ENCODE assay signal across 33 mouse cellular contexts in the genomic region with DNA sequence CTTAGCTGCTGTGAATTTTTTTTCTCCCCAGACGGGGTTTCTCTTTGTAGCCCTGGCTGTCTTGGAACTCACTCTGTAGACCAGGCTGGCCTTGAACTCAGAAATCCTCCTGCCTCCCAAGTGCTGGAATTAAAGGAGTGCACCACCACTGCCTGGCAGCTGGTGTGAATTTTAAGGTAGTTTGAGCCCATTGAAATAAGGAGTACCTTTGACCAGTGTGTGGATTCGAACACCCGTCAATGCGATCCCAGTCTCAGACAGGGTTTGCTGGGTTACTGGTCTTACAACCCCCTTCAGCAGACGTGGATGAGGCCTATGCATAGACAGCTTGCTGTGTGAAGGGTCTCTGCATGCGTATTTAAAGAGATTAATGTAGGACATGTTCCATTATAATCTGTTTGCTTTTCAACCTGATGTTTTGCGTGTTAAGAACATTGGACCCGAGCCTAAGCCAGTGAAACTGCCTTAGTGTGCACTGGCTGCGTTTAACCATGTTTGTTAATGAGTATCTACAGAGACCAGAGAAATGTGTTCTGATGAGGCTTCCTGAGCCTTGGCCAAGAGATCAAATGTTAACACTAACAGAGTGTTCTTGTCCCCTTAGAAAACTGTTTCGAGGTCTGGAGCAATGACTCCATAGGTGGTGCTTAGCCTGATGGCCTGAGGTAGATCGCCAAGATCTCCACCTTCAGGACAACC. TPM values are rescaled to one million over a fixed set of nuclear protein-coding genes. Genes with fewer than 3 reads are reported as not detected.
A peak's percentile ranks its signal among the peaks of the same experiment; 100 is the strongest.
DNase-seq lines count a peak whose midpoint lies in the region; ATAC-seq and TF ChIP-seq lines count a peak whose summit lies in the region.
"Had no signal": no experiment of that assay in that cellular context is flagged by ENCODE, and none has a peak within 500 bp of the region (broad histone marks: within the 10 kb centered on the region; RNA-seq: fewer than 3 reads in every experiment).

No protein-coding gene starts in this region.

- no peak for TF ChIP-seq POLR2A in kidney, adult 2 months (IDR thresholded peaks at IDR 0.05; ENCODE audit: low read depth, low read length)

- 58% methylated on average over 11 of the region's 11 CpGs for WGBS in kidney, adult 2 months
- 84% methylated on average over 11 of the region's 11 CpGs for WGBS in kidney, embryonic 16.5 days
- WGBS in liver, postnatal 0 days (ENCODE audit: insufficient replicate concordance), result 65% methylated on average over 11 of the region's 11 CpGs

- no peaks in the 10 kb centered on the region for H3K36me3 ChIP-seq in kidney, adult 2 months (ENCODE audit: control insufficient read depth, insufficient read depth, low read length)
- peaks cover 3% of the 10 kb centered on the region; the same call in 1 of the 2 replicates for H3K36me3 ChIP-seq in kidney, embryonic 16.5 days (ENCODE audit: insufficient read depth, low read length)
- H3K36me3 ChIP-seq in liver, postnatal 0 days (replicated peaks; ENCODE audit: insufficient read depth, low read length), result 0 out of 2 replicates have a peak, but pooled peaks cover 3% of the 10 kb centered on the region
- H3K36me3 ChIP-seq: embryonic facial prominence, embryonic 13.5 days; forebrain, embryonic 12.5 days; heart, embryonic 15.5 days; hindbrain, embryonic 15.5 days; limb, embryonic 15.5 days; lung, embryonic 15.5 days; neural tube, embryonic 15.5 days had no signal

- no peak overlapping the region for H3K4me2 ChIP-seq in kidney, embryonic 16.5 days (replicated peaks; ENCODE audit: low read depth, low read length)
- H3K4me2 ChIP-seq in liver, postnatal 0 days (ENCODE audit: low read depth, low read length), result 0 out of 2 replicates have a peak overlapping the region, but pooled peaks have one; percentile 13
- H3K4me2 ChIP-seq: embryonic facial prominence, embryonic 13.5 days; forebrain, embryonic 12.5 days; heart, embryonic 15.5 days; hindbrain, embryonic 15.5 days; limb, embryonic 15.5 days; lung, embryonic 15.5 days; neural tube, embryonic 15.5 days had no signal

- peak; percentile 59 for DNase-seq in kidney, adult 18-20 months
- DNase-seq in kidney, postnatal 4 days, result no peak
- DNase-seq in kidney, adult 2 months, result peak; percentile 91
- no peak for DNase-seq in liver, postnatal 0 days
- DNase-seq in cerebellum, adult 9-10 months, result no peak
- DNase-seq: B cell, adult 2 months; cerebellum, adult 2 months; cerebellum, postnatal 36 days; embryo, embryonic 11 days; gastrocnemius, postnatal 25 days; heart, adult 2 months; heart, postnatal 4 days; layer of hippocampus, adult 9-11 months; left cerebral cortex, postnatal 4 days; lung, postnatal 4 days; thymus, adult 18-20 months; thymus, postnatal 36 days had no signal

- TF ChIP-seq CTCF in kidney, adult 2 months (conservative IDR thresholded peaks at IDR 0.05; ENCODE audit: insufficient read depth, insufficient read length, low read depth, low read length), result no peak
- no peak for TF ChIP-seq CTCF in liver, postnatal 0 days (IDR thresholded peaks at IDR 0.05; ENCODE audit: low read depth)

- no peak overlapping the region for H3K4me3 ChIP-seq in kidney, adult 2 months (ENCODE audit: insufficient read depth, low read depth, low read length)
- no peak overlapping the region for H3K4me3 ChIP-seq in kidney, embryonic 16.5 days (ENCODE audit: low read length)
- no peak overlapping the region for H3K4me3 ChIP-seq in liver, postnatal 0 days (ENCODE audit: low read depth, low read length)
- H3K4me3 ChIP-seq: embryonic facial prominence, embryonic 13.5 days; erythroblast, embryonic 14.5 days; forebrain, embryonic 12.5 days; heart, adult 2 months; heart, embryonic 15.5 days; hindbrain, embryonic 15.5 days; limb, embryonic 15.5 days; lung, embryonic 15.5 days; midbrain, embryonic 10.5 days; neural tube, embryonic 15.5 days had no signal

- no peak overlapping the region for H3K9ac ChIP-seq in kidney, embryonic 16.5 days (replicated peaks; ENCODE audit: low read length)
- no peak overlapping the region for H3K9ac ChIP-seq in liver, postnatal 0 days (replicated peaks)
- H3K9ac ChIP-seq: embryonic facial prominence, embryonic 13.5 days; forebrain, embryonic 12.5 days; heart, embryonic 15.5 days; hindbrain, embryonic 15.5 days; limb, embryonic 15.5 days; lung, embryonic 15.5 days; neural tube, embryonic 15.5 days had no signal

- no peak for TF ChIP-seq EP300 in liver, postnatal 0 days (IDR thresholded peaks at IDR 0.05; ENCODE audit: low read depth)

- ATAC-seq in kidney, embryonic 16.5 days (ENCODE audit: low FRiP score, low TSS enrichment), result no peak
- peak; percentile 62 for ATAC-seq in liver, postnatal 0 days
- no peak for ATAC-seq in monocyte, adult 5-6 weeks (replicated peaks; ENCODE audit: insufficient number of reproducible peaks, low FRiP score, low TSS enrichment, poor library complexity, severe bottlenecking)
- ATAC-seq: midbrain, embryonic 16.5 days; Patski had no signal

- peaks cover 33% of the 10 kb centered on the region for H3K4me1 ChIP-seq in kidney, adult 2 months (ENCODE audit: control insufficient read depth, insufficient read depth, low read length)
- peaks cover 24% of the 10 kb centered on the region; the same call in 1 of the 2 replicates for H3K4me1 ChIP-seq in kidney, embryonic 16.5 days (ENCODE audit: insufficient read depth, low read length)
- peaks cover 57% of the 10 kb centered on the region for H3K4me1 ChIP-seq in liver, postnatal 0 days (ENCODE audit: insufficient read depth)

- no peaks in the 10 kb centered on the region for H3K9me3 ChIP-seq in kidney, embryonic 16.5 days (ENCODE audit: low read length)
- no peaks in the 10 kb centered on the region for H3K9me3 ChIP-seq in liver, postnatal 0 days (ENCODE audit: low read length)
- H3K9me3 ChIP-seq: embryonic facial prominence, embryonic 13.5 days; forebrain, embryonic 12.5 days; G1E; heart, embryonic 15.5 days; hindbrain, embryonic 15.5 days; limb, embryonic 15.5 days; lung, embryonic 15.5 days; midbrain, embryonic 10.5 days; neural tube, embryonic 15.5 days had no signal

- peak overlapping the region; percentile 95 for H3K27ac ChIP-seq in kidney, adult 2 months (ENCODE audit: insufficient read depth, low read depth, low read length)
- H3K27ac ChIP-seq in kidney, embryonic 16.5 days (ENCODE audit: low read length), result peak overlapping the region; percentile 35
- peak overlapping the region; percentile 87 for H3K27ac ChIP-seq in liver, postnatal 0 days (ENCODE audit: low read depth)
- H3K27ac ChIP-seq: embryonic facial prominence, embryonic 13.5 days; forebrain, embryonic 12.5 days; heart, adult 2 months; heart, embryonic 15.5 days; hindbrain, embryonic 15.5 days; limb, embryonic 15.5 days; lung, embryonic 15.5 days; midbrain, embryonic 10.5 days; neural tube, embryonic 15.5 days had no signal

- no peaks in the 10 kb centered on the region for H3K27me3 ChIP-seq in kidney, adult 2 months (replicated peaks; ENCODE audit: control insufficient read depth, insufficient read depth, low read length)
- H3K27me3 ChIP-seq in kidney, embryonic 16.5 days (ENCODE audit: insufficient read depth, low read length), result no peaks in the 10 kb centered on the region
- no peaks in the 10 kb centered on the region for H3K27me3 ChIP-seq in liver, postnatal 0 days (ENCODE audit: insufficient read depth, low read length)
- H3K27me3 ChIP-seq: CH12.LX; embryonic facial prominence, embryonic 13.5 days; forebrain, embryonic 12.5 days; heart, embryonic 15.5 days; hindbrain, embryonic 15.5 days; limb, embryonic 15.5 days; lung, embryonic 15.5 days; neural tube, embryonic 15.5 days; Patski had no signal

RNA-seq across cellular contexts. Expression of a gene that starts 5.2 kb away (rescaled TPM):
- 96.4 and 106 TPM in 2 replicates for polyA plus RNA-seq in kidney, adult 2 months (2012; rRNA removed)
- polyA plus RNA-seq in kidney, embryonic 16.5 days (2015; fragmentation: Nextera tagmentation; extraction: Ambion mirVana), result 103 TPM in 2 replicates
- polyA plus RNA-seq in liver, postnatal 0 days (2015; fragmentation: Nextera tagmentation; extraction: Ambion mirVana), result 66.4 and 67.7 TPM in 2 replicates
- 8.5 to 25.4 TPM (median 10.1 TPM) in 3 replicates for total RNA-seq in monocyte, adult 5-6 weeks (2017)

RNA-seq across cellular contexts. Expression of a gene that starts 21.4 kb away (rescaled TPM):
- polyA plus RNA-seq in kidney, adult 2 months (2012; rRNA removed), result 0.02 and 0.08 TPM in 2 replicates
- 0.39 and 0.50 TPM in 2 replicates for polyA plus RNA-seq in kidney, embryonic 16.5 days (2015; fragmentation: Nextera tagmentation; extraction: Ambion mirVana)
- not detected in 2 replicates for polyA plus RNA-seq in liver, postnatal 0 days (2015; fragmentation: Nextera tagmentation; extraction: Ambion mirVana)
- not detected in 3 replicates for total RNA-seq in monocyte, adult 5-6 weeks (2017)
- total RNA-seq: adrenal gland, adult 18-20 months; CH12.LX had no signal
- polyA plus RNA-seq: erythroblast, embryonic 14.5 days; G1E had no signal

Comparison
In these comparisons a context has a peak if more than half of its experiments do, and no peak if none do; other contexts are left out.
1. DNase-seq: peak in kidney, adult 18-20 months (single experiment) and kidney, adult 2 months (single experiment); none in kidney, postnatal 4 days (0 of 2), liver, postnatal 0 days (single experiment) and cerebellum, adult 9-10 months (single experiment).
2. H3K27ac ChIP-seq: peak in every context shown above with its lines; median percentile 95 in kidney, adult 2 months; 87 in liver, postnatal 0 days; 35 in kidney, embryonic 16.5 days.